Mouse (Mus musculus): ENCODE results near the gene Dock6. TPM values are rescaled to one million over a fixed set of nuclear protein-coding genes. Genes with fewer than 3 reads are reported as not detected.

The Dock6 gene
- polyA plus RNA-seq, 1 experiment, result 52.5 TPM

GRCm38 (mm10) chr9:21849691-21850677 lies 2.5 kb downstream of the Dock6 start:
- 74% methylated on average over 7 of the region's 7 CpGs for WGBS
- no peak for DNase-seq (ENCODE audit: low read depth, low spot score)

GRCm38 (mm10) chr9:21847926-21848325 lies 4.5 kb downstream of the Dock6 start:
- 65% methylated on average over 10 of the region's 10 CpGs for WGBS

GRCm38 (mm10) chr9:21847425-21847824 lies 5.0 kb downstream of the Dock6 start:
- DNase-seq (ENCODE audit: low read depth, low spot score), result no peak
- WGBS, result 55% methylated on average over 3 of the region's 3 CpGs

More at GRCm38 (mm10) chr9:21847926-21848325, 4.5 kb downstream of the Dock6 start:
- DNase-seq (ENCODE audit: low read depth, low spot score), result no peak

- DNase-seq (ENCODE audit: low read depth, low spot score), result no peak
- WGBS, result 62% methylated on average over 11 of the region's 11 CpGs
Measured at GRCm38 (mm10) chr9:21846755-21847341, 5.6 kb downstream of the Dock6 start.

- 41% methylated on average over 14 of the region's 14 CpGs for WGBS
- no peak for DNase-seq (ENCODE audit: low read depth, low spot score)
Measured at GRCm38 (mm10) chr9:21845381-21846080, 6.9 kb downstream of the Dock6 start.

GRCm38 (mm10) chr9:21843086-21843485 lies 9.3 kb downstream of the Dock6 start:
- no peak for DNase-seq (ENCODE audit: low read depth, low spot score)
- 62% methylated on average over 6 of the region's 6 CpGs for WGBS

- 40% methylated on average over 5 of the region's 5 CpGs for WGBS
- no peak for DNase-seq (ENCODE audit: low read depth, low spot score)
Measured at GRCm38 (mm10) chr9:21842391-21842790, 10.0 kb downstream of the Dock6 start.

- no peak for DNase-seq (ENCODE audit: low read depth, low spot score)
- WGBS, result 96% methylated on average over 6 of the region's 6 CpGs
Measured at GRCm38 (mm10) chr9:21841340-21841739, 11.1 kb downstream of the Dock6 start.

- DNase-seq (ENCODE audit: low read depth, low spot score), result no peak
- WGBS, result 60% methylated on average over 8 of the region's 8 CpGs
Measured at GRCm38 (mm10) chr9:21840115-21840787, 12.2 kb downstream of the Dock6 start.

GRCm38 (mm10) chr9:21837690-21838089 lies 14.7 kb downstream of the Dock6 start:
- 91% methylated on average over 2 of the region's 2 CpGs for WGBS
- no peak for DNase-seq (ENCODE audit: low read depth, low spot score)

GRCm38 (mm10) chr9:21835258-21835912 lies 17.1 kb downstream of the Dock6 start, which contains the start of gene Angptl8:
Angptl8 (plus strand) TSS chr9:21835510.
- WGBS, result 34% methylated on average over 15 of the region's 15 CpGs

GRCm38 (mm10) chr9:21831558-21832240 lies 20.7 kb downstream of the Dock6 start:
- no peak for DNase-seq (ENCODE audit: low read depth, low spot score)
- 79% methylated on average over 20 of the region's 20 CpGs for WGBS

More at GRCm38 (mm10) chr9:21835258-21835912, 17.1 kb downstream of the Dock6 start, which contains the start of gene Angptl8:
- peak; percentile 53 for DNase-seq (ENCODE audit: low read depth, low spot score)

- WGBS, result 87% methylated on average over 11 of the region's 11 CpGs
- DNase-seq (ENCODE audit: low read depth, low spot score), result no peak
Measured at GRCm38 (mm10) chr9:21830936-21831335, 21.5 kb downstream of the Dock6 start.

- DNase-seq (ENCODE audit: low read depth, low spot score), result no peak
- WGBS, result 84% methylated on average over 5 of the region's 5 CpGs
Measured at GRCm38 (mm10) chr9:21830461-21830850, 22.0 kb downstream of the Dock6 start.

- DNase-seq (ENCODE audit: low read depth, low spot score), result no peak
- 89% methylated on average over 14 of the region's 14 CpGs for WGBS
Measured at GRCm38 (mm10) chr9:21829834-21830460, 22.5 kb downstream of the Dock6 start.

- DNase-seq (ENCODE audit: low read depth, low spot score), result no peak
- 79% methylated on average over 10 of the region's 10 CpGs for WGBS
Measured at GRCm38 (mm10) chr9:21824366-21824765, 28.1 kb downstream of the Dock6 start.

- 57% methylated on average over 4 of the region's 4 CpGs for WGBS
- no peak for DNase-seq (ENCODE audit: low read depth, low spot score)
Measured at GRCm38 (mm10) chr9:21823957-21824356, 28.5 kb downstream of the Dock6 start.

- DNase-seq (ENCODE audit: low read depth, low spot score), result no peak
- 83% methylated on average over 6 of the region's 6 CpGs for WGBS
Measured at GRCm38 (mm10) chr9:21822686-21823085, 29.7 kb downstream of the Dock6 start.
